29 mouse cellular contexts compared by ENCODE assay signal in the genomic region with DNA sequence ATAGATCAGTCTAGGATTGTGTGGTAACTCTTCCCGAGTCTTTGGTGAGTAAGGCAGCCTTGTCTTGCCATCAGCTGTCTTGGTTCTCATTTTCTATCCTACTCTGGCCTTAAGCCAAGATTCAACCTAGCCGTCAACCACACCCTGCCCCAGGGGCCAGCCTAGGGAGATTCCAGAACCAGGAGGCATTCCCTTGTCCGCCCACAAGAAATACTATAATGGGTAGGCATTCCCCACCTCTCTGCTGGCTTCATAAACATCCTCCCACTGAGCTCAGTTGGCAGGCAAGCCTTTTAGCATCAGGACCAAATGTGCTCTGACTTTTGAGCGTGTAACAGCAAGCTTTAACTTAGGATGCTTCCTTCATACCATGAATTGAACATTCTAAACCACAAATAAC. TPM values are rescaled to one million over a fixed set of nuclear protein-coding genes. Genes with fewer than 3 reads are reported as not detected.
A peak's percentile ranks its signal among the peaks of the same experiment; 100 is the strongest.
DNase-seq lines count a peak whose midpoint lies in the region; ATAC-seq and TF ChIP-seq lines count a peak whose summit lies in the region.
"Had no signal": no experiment of that assay in that cellular context is flagged by ENCODE, and none has a peak within 500 bp of the region (broad histone marks: within the 10 kb centered on the region; RNA-seq: fewer than 3 reads in every experiment).

No protein-coding gene starts in this region.

- peak; percentile 50; the same call in 1 of the 2 replicates for ATAC-seq in intestine, embryonic 15.5 days
- ATAC-seq in intestine, postnatal 0 days, result no peak
- no peak for ATAC-seq in midbrain, postnatal 0 days (ENCODE audit: low FRiP score)
- no peak for ATAC-seq in forebrain, embryonic 15.5 days (replicated peaks)
- ATAC-seq: forebrain, embryonic 14.5 days had no signal

- no peaks in the 10 kb centered on the region for H3K9me3 ChIP-seq in intestine, embryonic 15.5 days
- H3K9me3 ChIP-seq in intestine, postnatal 0 days (ENCODE audit: control insufficient read depth), result no peaks in the 10 kb centered on the region
- H3K9me3 ChIP-seq in midbrain, postnatal 0 days (ENCODE audit: low read length), result no peaks in the 10 kb centered on the region
- H3K9me3 ChIP-seq in forebrain, embryonic 15.5 days, result no peaks in the 10 kb centered on the region
- H3K9me3 ChIP-seq: hindbrain, embryonic 15.5 days; limb, embryonic 15.5 days; liver, embryonic 15.5 days; stomach, embryonic 15.5 days had no signal

- TF ChIP-seq CTCF in intestine, postnatal 0 days (IDR thresholded peaks at IDR 0.05; ENCODE audit: low read depth), result no peak
- TF ChIP-seq CTCF in midbrain, postnatal 0 days (IDR thresholded peaks at IDR 0.05), result no peak

- WGBS in intestine, embryonic 15.5 days, result 67% methylated on average over 4 of the region's 4 CpGs
- 53% methylated on average over 4 of the region's 4 CpGs for WGBS in intestine, postnatal 0 days
- 87% methylated on average over 4 of the region's 4 CpGs for WGBS in midbrain, postnatal 0 days
- 79% methylated on average over 4 of the region's 4 CpGs for WGBS in forebrain, embryonic 15.5 days

- H3K36me3 ChIP-seq in intestine, embryonic 15.5 days, result 0 out of 2 replicates have a peak, but pooled peaks cover 5% of the 10 kb centered on the region
- H3K36me3 ChIP-seq in intestine, postnatal 0 days (ENCODE audit: control insufficient read depth, insufficient read depth), result peaks cover 22% of the 10 kb centered on the region; the same call in 1 of the 2 replicates
- no peaks in the 10 kb centered on the region for H3K36me3 ChIP-seq in midbrain, postnatal 0 days (ENCODE audit: insufficient read depth, low read length)
- no peaks in the 10 kb centered on the region for H3K36me3 ChIP-seq in forebrain, embryonic 15.5 days
- H3K36me3 ChIP-seq: hindbrain, embryonic 15.5 days; limb, embryonic 15.5 days; liver, embryonic 15.5 days had no signal

- no peaks in the 10 kb centered on the region for H3K27me3 ChIP-seq in intestine, embryonic 15.5 days (replicated peaks)
- no peaks in the 10 kb centered on the region for H3K27me3 ChIP-seq in intestine, postnatal 0 days (replicated peaks; ENCODE audit: control insufficient read depth, insufficient read depth, low read length)
- H3K27me3 ChIP-seq in midbrain, postnatal 0 days (ENCODE audit: insufficient read depth, low read length), result no peaks in the 10 kb centered on the region
- H3K27me3 ChIP-seq in forebrain, embryonic 15.5 days, result no peaks in the 10 kb centered on the region
- H3K27me3 ChIP-seq: hindbrain, embryonic 15.5 days; limb, embryonic 15.5 days; liver, embryonic 15.5 days; stomach, embryonic 15.5 days had no signal

- no peak overlapping the region for H3K4me3 ChIP-seq in intestine, embryonic 15.5 days (replicated peaks)
- no peak overlapping the region for H3K4me3 ChIP-seq in intestine, postnatal 0 days (ENCODE audit: low read depth, low read length)
- H3K4me3 ChIP-seq in midbrain, postnatal 0 days (ENCODE audit: low read depth, low read length), result no peak overlapping the region
- H3K4me3 ChIP-seq in forebrain, embryonic 15.5 days, result no peak overlapping the region
- H3K4me3 ChIP-seq: hindbrain, embryonic 15.5 days; limb, embryonic 15.5 days; liver, embryonic 15.5 days; stomach, embryonic 15.5 days had no signal

- H3K4me1 ChIP-seq in intestine, embryonic 15.5 days (replicated peaks), result peaks cover 6% of the 10 kb centered on the region; the same call in 1 of the 2 replicates
- no peaks in the 10 kb centered on the region; the same call in 1 of the 2 replicates for H3K4me1 ChIP-seq in intestine, postnatal 0 days (replicated peaks; ENCODE audit: control insufficient read depth, insufficient read depth, low read length)
- no peaks in the 10 kb centered on the region for H3K4me1 ChIP-seq in midbrain, postnatal 0 days (ENCODE audit: insufficient read depth, low read length)
- no peaks in the 10 kb centered on the region for H3K4me1 ChIP-seq in forebrain, embryonic 15.5 days
- H3K4me1 ChIP-seq: hindbrain, embryonic 15.5 days; limb, embryonic 15.5 days; liver, embryonic 15.5 days; stomach, embryonic 15.5 days had no signal

- H3K9ac ChIP-seq in intestine, embryonic 15.5 days, result no peak overlapping the region
- no peak overlapping the region for H3K9ac ChIP-seq in intestine, postnatal 0 days (ENCODE audit: low read depth, low read length)
- no peak overlapping the region for H3K9ac ChIP-seq in midbrain, postnatal 0 days (replicated peaks; ENCODE audit: low read length, poor library complexity, severe bottlenecking)
- H3K9ac ChIP-seq in forebrain, embryonic 15.5 days (replicated peaks), result no peak overlapping the region
- H3K9ac ChIP-seq: hindbrain, embryonic 15.5 days; limb, embryonic 15.5 days; liver, embryonic 15.5 days; stomach, embryonic 15.5 days had no signal

- DNase-seq in ES-CJ7 (ENCODE audit: low read depth, low spot score), result peak; percentile 72
- DNase-seq in R1 (ENCODE audit: low read depth, low spot score), result peak; percentile 86
- DNase-seq in layer of hippocampus, adult 9-11 months, result peak; percentile 11
- no peak for DNase-seq in midbrain, postnatal 0 days (ENCODE audit: low spot score)
- DNase-seq in spleen, adult 12 weeks (ENCODE audit: low spot score), result no peak
- DNase-seq: cerebellum, adult 8-10 months; gastrocnemius, postnatal 14 days; heart, adult 18-20 months; heart, postnatal 36 days; kidney, adult 18-20 months; kidney, postnatal 14 days; thymus, postnatal 25 days had no signal

- H3K27ac ChIP-seq in intestine, embryonic 15.5 days, result no peak overlapping the region
- H3K27ac ChIP-seq in intestine, postnatal 0 days (ENCODE audit: low read depth, low read length), result no peak overlapping the region
- no peak overlapping the region for H3K27ac ChIP-seq in midbrain, postnatal 0 days (ENCODE audit: low read depth, low read length)
- no peak overlapping the region for H3K27ac ChIP-seq in forebrain, embryonic 15.5 days (replicated peaks)
- H3K27ac ChIP-seq: hindbrain, embryonic 15.5 days; limb, embryonic 15.5 days; liver, embryonic 15.5 days; stomach, embryonic 15.5 days had no signal

- H3K4me2 ChIP-seq in intestine, embryonic 15.5 days (replicated peaks), result no peak overlapping the region
- no peak overlapping the region for H3K4me2 ChIP-seq in intestine, postnatal 0 days (replicated peaks; ENCODE audit: low read depth)
- no peak overlapping the region for H3K4me2 ChIP-seq in midbrain, postnatal 0 days (ENCODE audit: low read depth, low read length, poor library complexity, severe bottlenecking)
- H3K4me2 ChIP-seq in forebrain, embryonic 15.5 days (replicated peaks), result no peak overlapping the region
- H3K4me2 ChIP-seq: hindbrain, embryonic 15.5 days; limb, embryonic 15.5 days; liver, embryonic 15.5 days; midbrain, embryonic 11.5 days; stomach, embryonic 15.5 days had no signal

RNA-seq across cellular contexts. Expression of a gene that starts 10.3 kb away (rescaled TPM):
- 15.3 and 15.5 TPM in 2 replicates for polyA plus RNA-seq in intestine, embryonic 15.5 days (2015; fragmentation: Nextera tagmentation; extraction: Ambion mirVana)
- polyA plus RNA-seq in intestine, postnatal 0 days (2015; fragmentation: Nextera tagmentation; extraction: Ambion mirVana), result 32.6 and 36.4 TPM in 2 replicates
- total RNA-seq in midbrain, postnatal 0 days (2014; rRNA removed), result 0.16 and 0.19 TPM in 2 replicates
- polyA plus RNA-seq in midbrain, postnatal 0 days (2015; fragmentation: Nextera tagmentation; extraction: Ambion mirVana), result 0.21 TPM in 1 of 2 replicates, not detected in the other
- 0.29 TPM in 1 of 2 replicates, not detected in the other for polyA plus RNA-seq in forebrain, embryonic 15.5 days (2015; fragmentation: Nextera tagmentation; extraction: Ambion mirVana)
- polyA plus RNA-seq: C2C12; hindbrain, embryonic 15.5 days; neural tube, embryonic 14.5 days had no signal

RNA-seq across cellular contexts. Expression of a gene that starts 36.2 kb away (rescaled TPM):
- 0.43 and 0.51 TPM in 2 replicates for polyA plus RNA-seq in intestine, embryonic 15.5 days (2015; fragmentation: Nextera tagmentation; extraction: Ambion mirVana)
- polyA plus RNA-seq in intestine, postnatal 0 days (2015; fragmentation: Nextera tagmentation; extraction: Ambion mirVana), result 2.0 and 2.1 TPM in 2 replicates
- total RNA-seq in midbrain, postnatal 0 days (2014; rRNA removed), result not detected in 2 replicates
- polyA plus RNA-seq in midbrain, postnatal 0 days (2015; fragmentation: Nextera tagmentation; extraction: Ambion mirVana), result not detected in 2 replicates
- polyA plus RNA-seq in forebrain, embryonic 15.5 days (2015; fragmentation: Nextera tagmentation; extraction: Ambion mirVana), result not detected in 2 replicates
- total RNA-seq: adrenal gland, adult 18-20 months; heart, adult 18-20 months; heart, postnatal 36 days; left cerebral cortex, adult 18-20 months; left cerebral cortex, postnatal 36 days had no signal
- polyA plus RNA-seq: C2C12; forebrain, embryonic 14.5 days; heart, embryonic 14.5 days; hindbrain, embryonic 15.5 days; limb, embryonic 15.5 days; liver, embryonic 15.5 days; lung, embryonic 16.5 days; midbrain, embryonic 11.5 days; neural tube, embryonic 14.5 days; spleen, adult 2 months; stomach, embryonic 15.5 days had no signal

Comparison
In these comparisons a context has a peak if more than half of its experiments do, and no peak if none do; other contexts are left out.
1. DNase-seq: peak in ES-CJ7 (single experiment), R1 (single experiment) and layer of hippocampus, adult 9-11 months (single experiment); none in midbrain, postnatal 0 days (single experiment) and spleen, adult 12 weeks (single experiment).
2. RNA of a gene that starts 10.3 kb away (polyA plus RNA-seq): 32.6 to 36.4 TPM in intestine, postnatal 0 days and 15.3 to 15.5 TPM in intestine, embryonic 15.5 days; 0.29 TPM in forebrain, embryonic 15.5 days and 0.21 TPM in midbrain, postnatal 0 days; every median in the first group is over 10 times any median in the second.